Mouse (Mus musculus): ENCODE data around the gene Ppox. TPM values are rescaled to one million over a fixed set of nuclear protein-coding genes. Genes with fewer than 3 reads are reported as not detected.
"Not testable (repeated sequence)": the region's sequence is repeated elsewhere in the genome, so short reads cannot be mapped to it uniquely, and the experiment has no call there.

Gene Ppox
- 205 and 206 TPM in 2 replicates for polyA plus RNA-seq (2015; fragmentation: Nextera tagmentation; extraction: Ambion mirVana)

DNA sequence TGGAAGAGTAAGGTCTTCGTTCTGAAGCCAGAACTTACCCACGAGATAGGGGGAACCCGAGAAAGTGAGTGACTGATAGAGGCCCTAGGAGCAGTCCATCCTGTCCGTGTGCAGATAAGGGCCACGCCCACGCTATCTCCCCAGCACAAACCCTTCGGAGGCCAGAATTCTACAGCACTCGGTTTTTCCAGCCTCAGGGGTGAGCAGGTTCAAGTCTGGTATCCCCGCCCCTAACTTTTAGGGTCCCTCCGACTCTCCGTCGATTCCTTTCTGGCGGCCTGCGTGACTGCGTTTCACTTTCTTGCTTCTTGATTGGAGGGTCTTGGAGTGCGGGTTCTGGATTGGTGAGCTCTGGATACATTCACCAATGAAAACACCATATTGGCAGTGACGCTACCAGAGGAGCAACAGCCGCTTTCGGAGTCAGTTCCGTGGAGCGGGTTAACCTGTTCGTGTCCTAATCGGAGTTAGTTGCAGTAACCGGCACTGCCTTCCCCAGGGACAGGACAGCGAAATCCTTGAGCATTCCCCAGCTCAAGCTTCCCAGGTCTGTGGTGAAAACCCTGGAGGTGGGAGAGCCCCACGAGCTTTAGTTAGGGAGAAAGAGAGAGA, at the start of gene Ppox:
Gene Ppox (minus strand): TSS at position 271 of the 612 bp plus-strand sequence.
- H3K27ac ChIP-seq (ENCODE audit: low read length): peak within 1 kb of the TSS; percentile 100
- peaks cover 47% of the 10 kb centered on the region for H3K36me3 ChIP-seq (ENCODE audit: control insufficient read depth, insufficient read depth)
- H3K4me3 ChIP-seq (ENCODE audit: low read depth, low read length): peak within 1 kb of the TSS; percentile 87
- peaks cover 50% of the 10 kb centered on the region for H3K4me1 ChIP-seq (ENCODE audit: control insufficient read depth, low read depth, low read length)
- H3K27me3 ChIP-seq (ENCODE audit: control insufficient read depth, insufficient read depth, low read depth, low read length): no peaks in the 10 kb centered on the region
- ATAC-seq (ENCODE audit: low read depth): peak; percentile 93
- peak within 1 kb of the TSS; percentile 94 for H3K9ac ChIP-seq (ENCODE audit: low read depth, low read length)
- under 1% methylated on average over 26 of the region's 26 CpGs for WGBS (ENCODE audit: insufficient replicate concordance)
- H3K4me2 ChIP-seq (ENCODE audit: low read depth, low read length): peak within 1 kb of the TSS; percentile 63
- no peaks in the 10 kb centered on the region for H3K9me3 ChIP-seq (replicated peaks; ENCODE audit: control insufficient read depth, low read length)

DNA sequence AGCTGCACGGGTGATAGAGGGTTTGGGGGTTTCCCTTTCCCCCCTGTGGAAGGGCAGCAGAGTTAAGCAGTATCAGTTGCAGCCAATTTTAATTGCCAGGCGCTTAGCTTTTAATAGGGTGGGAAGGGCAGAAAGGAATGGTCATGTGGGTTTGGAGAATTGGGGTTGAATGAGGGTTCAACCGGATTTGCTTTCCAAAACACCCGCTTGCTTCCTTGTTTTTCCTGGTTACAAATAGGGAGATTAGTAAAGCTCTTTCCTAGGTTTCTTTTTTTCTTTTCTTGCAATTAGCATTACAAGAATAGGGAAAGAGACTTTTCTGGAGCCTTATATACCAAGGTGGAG, 49.2 kb upstream of the Ppox start:
- Histone ChIP-seq H3K36me3 (ENCODE audit: control insufficient read depth, insufficient read depth) (no peaks in the 10 kb centered on the region), H3K9me3 (replicated peaks; ENCODE audit: control insufficient read depth, low read length) (no peaks in the 10 kb centered on the region), H3K27ac (ENCODE audit: low read length) (peak overlapping the region; percentile 90), H3K27me3 (ENCODE audit: control insufficient read depth, insufficient read depth, low read depth, low read length) (no peaks in the 10 kb centered on the region), H3K4me1 (ENCODE audit: control insufficient read depth, low read depth, low read length) (peaks cover 25% of the 10 kb centered on the region), H3K9ac (ENCODE audit: low read depth, low read length) (peak overlapping the region; percentile 93), H3K4me2 (ENCODE audit: low read depth, low read length) (peak overlapping the region; percentile 95), H3K4me3 (ENCODE audit: low read depth, low read length) (peak overlapping the region; percentile 71)
- ATAC-seq (ENCODE audit: low read depth): no peak
- 2% methylated on average over 4 of the region's 4 CpGs for WGBS (ENCODE audit: insufficient replicate concordance)

DNA sequence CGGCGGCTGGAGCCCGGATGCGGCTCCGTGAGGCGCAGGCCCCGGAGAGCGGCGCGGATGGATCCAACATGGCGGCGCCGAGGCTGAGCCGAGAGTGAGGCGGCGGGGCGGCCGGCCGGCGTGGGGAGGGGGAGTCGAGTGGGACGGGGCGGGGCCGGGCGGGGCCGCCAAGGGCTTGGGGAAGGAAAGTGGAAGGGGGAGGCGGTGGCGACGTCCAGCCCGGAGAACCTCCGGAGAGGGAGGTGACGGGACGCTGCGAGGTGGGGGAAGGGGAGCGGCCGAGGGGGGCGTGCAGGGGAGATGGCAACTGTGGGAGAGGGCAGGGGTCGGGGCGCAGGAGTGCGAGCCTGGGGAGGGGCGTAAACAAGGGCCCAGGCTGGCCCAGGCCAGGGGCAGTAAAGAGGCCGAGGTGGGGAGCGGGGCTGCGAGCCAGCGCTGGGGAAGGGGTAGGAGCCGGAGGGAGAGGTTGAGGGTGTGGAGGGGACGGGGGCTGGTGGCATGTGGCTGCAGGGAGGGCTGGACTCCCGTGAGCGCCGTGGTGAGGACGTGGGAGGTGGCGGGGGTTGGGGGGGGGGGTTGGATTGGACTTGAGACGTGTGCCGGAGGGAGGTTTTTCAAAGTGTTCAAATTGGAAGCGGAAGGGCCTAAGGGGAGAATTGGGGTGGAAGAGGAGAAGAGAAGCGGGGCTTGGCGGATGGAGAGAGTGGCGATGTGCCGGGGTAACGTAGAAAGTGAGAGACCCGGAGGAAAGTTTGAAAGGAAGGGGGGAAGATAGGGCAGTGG, 48.6 kb upstream of the Ppox start:
- peaks cover 25% of the 10 kb centered on the region for H3K4me1 ChIP-seq (ENCODE audit: control insufficient read depth, low read depth, low read length)
- H3K9me3 ChIP-seq (replicated peaks; ENCODE audit: control insufficient read depth, low read length): no peaks in the 10 kb centered on the region
- H3K27me3 ChIP-seq (ENCODE audit: control insufficient read depth, insufficient read depth, low read depth, low read length): no peaks in the 10 kb centered on the region
- peak; percentile 73 for ATAC-seq (ENCODE audit: low read depth)
- peak overlapping the region; percentile 95 for H3K4me2 ChIP-seq (ENCODE audit: low read depth, low read length)
- H3K9ac ChIP-seq (ENCODE audit: low read depth, low read length): peak overlapping the region; percentile 93
- no peaks in the 10 kb centered on the region for H3K36me3 ChIP-seq (ENCODE audit: control insufficient read depth, insufficient read depth)
- peak overlapping the region; percentile 71 for H3K4me3 ChIP-seq (ENCODE audit: low read depth, low read length)
- under 1% methylated on average over 44 of the region's 61 CpGs for WGBS (ENCODE audit: insufficient replicate concordance)
- peak overlapping the region; percentile 90 for H3K27ac ChIP-seq (ENCODE audit: low read length)

DNA sequence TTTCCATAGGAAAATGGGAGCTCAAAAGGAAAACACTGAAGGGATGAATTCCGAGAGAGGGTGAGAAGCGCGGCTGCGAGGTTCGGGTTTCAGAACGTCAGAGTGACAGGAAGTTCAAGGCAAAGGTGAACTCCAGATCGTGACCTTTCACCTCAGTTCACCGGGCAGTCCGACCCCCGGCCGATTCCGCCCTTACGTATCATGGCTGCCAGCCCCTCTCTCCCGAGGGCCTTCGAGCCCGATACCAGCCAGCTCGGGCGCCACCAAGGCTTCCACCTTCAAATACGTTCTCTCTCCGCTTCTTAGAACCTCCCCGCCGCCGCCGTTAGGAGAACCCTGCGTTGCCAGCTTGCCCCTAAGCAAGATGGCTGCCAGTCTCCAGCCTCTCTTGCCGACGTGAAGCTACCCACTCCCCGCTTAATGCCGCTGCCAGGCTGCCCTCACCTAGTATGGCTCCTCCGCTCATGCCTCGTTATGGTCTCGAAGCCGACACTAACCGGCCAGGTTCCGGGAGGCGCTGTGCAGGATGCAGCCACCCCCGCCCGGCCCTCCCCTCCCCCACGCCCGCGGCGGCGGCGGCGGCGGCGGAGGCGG, 48.0 kb upstream of the Ppox start, which contains the start of gene Dedd:
Gene Dedd (plus strand): TSS at position 307 of the 594 bp plus-strand sequence.
- Histone ChIP-seq H3K27me3 (ENCODE audit: control insufficient read depth, insufficient read depth, low read depth, low read length) (no peaks in the 10 kb centered on the region), H3K4me2 (ENCODE audit: low read depth, low read length) (peak within 1 kb of the TSS; percentile 95), H3K36me3 (ENCODE audit: control insufficient read depth, insufficient read depth) (no peaks in the 10 kb centered on the region), H3K27ac (ENCODE audit: low read length) (peak within 1 kb of the TSS; percentile 90), H3K9me3 (replicated peaks; ENCODE audit: control insufficient read depth, low read length) (no peaks in the 10 kb centered on the region), H3K9ac (ENCODE audit: low read depth, low read length) (peak within 1 kb of the TSS; percentile 93), H3K4me1 (ENCODE audit: control insufficient read depth, low read depth, low read length) (peaks cover 25% of the 10 kb centered on the region), H3K4me3 (ENCODE audit: low read depth, low read length) (peak within 1 kb of the TSS; percentile 71)
- 1% methylated on average over 47 of the region's 48 CpGs for WGBS (ENCODE audit: insufficient replicate concordance)
- ATAC-seq (ENCODE audit: low read depth): peak; percentile 86

DNA sequence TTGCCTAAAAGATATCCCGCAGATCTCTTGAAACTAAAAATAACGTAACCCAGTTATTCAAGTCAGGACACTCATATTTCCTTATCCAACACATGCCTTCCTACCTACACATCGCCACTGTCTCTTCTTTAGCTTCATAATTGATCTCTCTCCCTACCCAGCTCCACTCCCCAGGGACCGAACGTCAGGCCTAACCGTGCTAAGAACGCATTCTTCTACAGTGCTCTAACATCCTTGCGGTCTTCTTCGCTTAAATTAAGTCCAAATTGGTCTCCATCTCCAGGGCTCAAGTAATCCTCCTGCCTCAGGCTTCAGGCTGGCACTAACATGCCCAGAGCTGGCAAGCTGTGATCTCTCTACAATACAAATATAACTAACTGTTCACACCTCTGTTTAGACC, 47.3 kb upstream of the Ppox start:
- no peaks in the 10 kb centered on the region for H3K9me3 ChIP-seq (replicated peaks; ENCODE audit: control insufficient read depth, low read length)
- no peaks in the 10 kb centered on the region for H3K36me3 ChIP-seq (ENCODE audit: control insufficient read depth, insufficient read depth)
- H3K27me3 ChIP-seq (ENCODE audit: control insufficient read depth, insufficient read depth, low read depth, low read length): no peaks in the 10 kb centered on the region
- H3K4me3 ChIP-seq (ENCODE audit: low read depth, low read length): peak overlapping the region; percentile 71
- no peak for ATAC-seq (ENCODE audit: low read depth)
- H3K4me1 ChIP-seq (ENCODE audit: control insufficient read depth, low read depth, low read length): peaks cover 25% of the 10 kb centered on the region
- WGBS (ENCODE audit: insufficient replicate concordance): 24% methylated on average over 9 of the region's 9 CpGs
- peak overlapping the region; percentile 95 for H3K4me2 ChIP-seq (ENCODE audit: low read depth, low read length)
- peak overlapping the region; percentile 90 for H3K27ac ChIP-seq (ENCODE audit: low read length)
- peak overlapping the region; percentile 93 for H3K9ac ChIP-seq (ENCODE audit: low read depth, low read length)

DNA sequence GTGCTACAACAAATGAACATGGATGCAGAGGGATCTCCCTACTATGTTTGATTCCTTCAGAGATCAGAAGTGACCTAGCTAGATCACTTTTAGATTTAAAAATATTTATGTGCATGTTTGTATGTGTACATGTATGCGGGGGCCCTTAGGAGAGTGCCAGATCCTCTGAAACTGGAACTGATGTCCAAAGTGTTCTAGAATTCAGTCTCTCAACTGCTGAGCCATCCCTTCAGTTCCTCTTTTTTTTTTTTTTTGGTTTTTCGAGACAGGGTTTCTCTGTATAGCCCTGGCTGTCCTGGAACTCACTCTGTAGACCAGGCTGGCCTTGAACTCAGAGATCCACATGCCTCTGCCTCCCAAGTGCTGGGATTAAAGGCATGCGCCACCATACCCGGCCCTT, 45.6 kb upstream of the Ppox start:
- not testable (repeated sequence) for H3K9me3 ChIP-seq (replicated peaks; ENCODE audit: control insufficient read depth, low read length); H3K9ac ChIP-seq (ENCODE audit: low read depth, low read length); H3K27me3 ChIP-seq (ENCODE audit: control insufficient read depth, insufficient read depth, low read depth, low read length); H3K4me2 ChIP-seq (ENCODE audit: low read depth, low read length); H3K36me3 ChIP-seq (ENCODE audit: control insufficient read depth, insufficient read depth); ATAC-seq (ENCODE audit: low read depth); H3K4me3 ChIP-seq (ENCODE audit: low read depth, low read length); H3K27ac ChIP-seq (ENCODE audit: low read length)
- WGBS (ENCODE audit: insufficient replicate concordance): 68% methylated on average over 3 of the region's 4 CpGs
- H3K4me1 ChIP-seq (ENCODE audit: control insufficient read depth, low read depth, low read length): peaks cover 26% of the 10 kb centered on the region

DNA sequence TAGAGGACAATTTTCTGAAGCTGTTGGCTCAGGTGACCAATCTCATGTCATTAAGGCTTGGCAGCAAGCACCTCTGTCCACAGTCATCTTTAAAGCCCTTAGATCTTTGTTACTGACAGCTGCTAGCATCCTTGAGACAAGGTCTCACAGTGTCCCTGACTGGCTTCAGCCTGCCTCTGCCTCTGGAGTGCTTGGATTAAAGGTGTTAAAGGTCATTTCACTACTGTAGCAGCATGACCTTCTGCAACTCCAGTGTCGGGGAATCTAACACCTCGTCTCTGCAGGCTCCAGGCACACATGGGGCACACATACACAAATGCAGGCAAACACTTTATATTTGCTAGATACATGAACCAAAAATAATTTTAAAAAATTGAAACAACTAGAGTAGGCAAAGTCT, 44.6 kb upstream of the Ppox start:
- Histone ChIP-seq H3K27ac (ENCODE audit: low read length) (no peak overlapping the region), H3K4me3 (ENCODE audit: low read depth, low read length) (no peak overlapping the region), H3K36me3 (ENCODE audit: control insufficient read depth, insufficient read depth) (no peaks in the 10 kb centered on the region), H3K4me1 (ENCODE audit: control insufficient read depth, low read depth, low read length) (peaks cover 24% of the 10 kb centered on the region), H3K9me3 (replicated peaks; ENCODE audit: control insufficient read depth, low read length) (no peaks in the 10 kb centered on the region), H3K4me2 (ENCODE audit: low read depth, low read length) (no peak overlapping the region), H3K27me3 (ENCODE audit: control insufficient read depth, insufficient read depth, low read depth, low read length) (no peaks in the 10 kb centered on the region), H3K9ac (ENCODE audit: low read depth, low read length) (no peak overlapping the region)
- ATAC-seq (ENCODE audit: low read depth): no peak
- 74% methylated on average over 2 of the region's 2 CpGs for WGBS (ENCODE audit: insufficient replicate concordance)

DNA sequence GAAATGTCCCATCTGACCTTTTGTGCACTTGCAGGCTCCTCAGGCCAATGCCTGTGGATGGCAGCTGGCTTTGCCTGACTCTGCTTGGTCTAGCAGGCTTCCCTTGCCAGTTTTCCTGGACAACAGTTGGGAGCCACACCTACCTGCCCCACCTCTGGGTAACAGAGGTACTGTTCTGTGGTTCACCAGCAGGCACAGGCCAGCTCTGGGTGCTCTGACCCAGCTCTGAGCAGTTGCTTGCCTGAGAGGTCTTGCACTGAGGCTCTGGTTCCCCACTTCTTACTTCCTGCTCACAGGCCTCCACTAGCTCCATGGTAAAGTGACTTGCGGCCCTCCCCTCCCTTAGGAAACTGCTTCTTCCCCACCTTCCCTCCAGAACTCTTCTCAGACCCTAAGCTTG, 41.0 kb upstream of the Ppox start:
- no peaks in the 10 kb centered on the region for H3K36me3 ChIP-seq (ENCODE audit: control insufficient read depth, insufficient read depth)
- H3K9me3 ChIP-seq (replicated peaks; ENCODE audit: control insufficient read depth, low read length): no peaks in the 10 kb centered on the region
- no peak overlapping the region for H3K4me2 ChIP-seq (ENCODE audit: low read depth, low read length)
- no peak overlapping the region for H3K4me3 ChIP-seq (ENCODE audit: low read depth, low read length)
- WGBS (ENCODE audit: insufficient replicate concordance): 76% methylated on average over 1 of the region's 1 CpGs
- H3K9ac ChIP-seq (ENCODE audit: low read depth, low read length): no peak overlapping the region
- peak overlapping the region; percentile 48; the same call in 1 of the 2 replicates for H3K27ac ChIP-seq (ENCODE audit: low read length)
- no peaks in the 10 kb centered on the region for H3K27me3 ChIP-seq (ENCODE audit: control insufficient read depth, insufficient read depth, low read depth, low read length)
- H3K4me1 ChIP-seq (ENCODE audit: control insufficient read depth, low read depth, low read length): peaks cover 4% of the 10 kb centered on the region; the same call in 1 of the 2 replicates
- ATAC-seq (ENCODE audit: low read depth): peak; percentile 32; the same call in 1 of the 2 replicates

DNA sequence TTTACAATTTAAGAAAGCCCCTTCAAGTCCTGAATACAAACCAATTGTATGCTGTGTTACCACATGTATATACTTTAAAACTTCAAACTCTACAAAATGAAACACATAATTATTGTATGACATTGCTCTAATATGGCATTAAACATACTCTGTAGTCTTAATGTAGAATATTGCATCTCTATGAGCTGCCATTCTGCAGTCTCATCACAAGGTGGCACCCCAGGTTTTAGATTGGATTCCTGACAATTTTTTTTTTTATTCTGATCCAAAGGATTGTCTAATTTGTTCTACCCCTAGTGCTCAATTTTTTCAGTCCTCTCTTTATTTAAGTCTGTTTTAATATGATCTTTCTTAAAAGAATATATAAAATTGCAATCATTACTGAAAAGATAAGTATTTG, 40.4 kb upstream of the Ppox start:
- H3K27me3 ChIP-seq (ENCODE audit: control insufficient read depth, insufficient read depth, low read depth, low read length): no peaks in the 10 kb centered on the region
- ATAC-seq (ENCODE audit: low read depth): no peak
- no peak overlapping the region for H3K4me2 ChIP-seq (ENCODE audit: low read depth, low read length)
- no peaks in the 10 kb centered on the region for H3K9me3 ChIP-seq (replicated peaks; ENCODE audit: control insufficient read depth, low read length)
- H3K27ac ChIP-seq (ENCODE audit: low read length): no peak overlapping the region
- H3K9ac ChIP-seq (ENCODE audit: low read depth, low read length): no peak overlapping the region
- H3K4me1 ChIP-seq (ENCODE audit: control insufficient read depth, low read depth, low read length): peaks cover 4% of the 10 kb centered on the region; the same call in 1 of the 2 replicates
- H3K36me3 ChIP-seq (ENCODE audit: control insufficient read depth, insufficient read depth): no peaks in the 10 kb centered on the region
- H3K4me3 ChIP-seq (ENCODE audit: low read depth, low read length): no peak overlapping the region

Measured in liver, embryonic 16.5 days (tissue).